Mouse (Mus musculus): Measurements from ENCODE around the gene Ttll11.

DNA sequence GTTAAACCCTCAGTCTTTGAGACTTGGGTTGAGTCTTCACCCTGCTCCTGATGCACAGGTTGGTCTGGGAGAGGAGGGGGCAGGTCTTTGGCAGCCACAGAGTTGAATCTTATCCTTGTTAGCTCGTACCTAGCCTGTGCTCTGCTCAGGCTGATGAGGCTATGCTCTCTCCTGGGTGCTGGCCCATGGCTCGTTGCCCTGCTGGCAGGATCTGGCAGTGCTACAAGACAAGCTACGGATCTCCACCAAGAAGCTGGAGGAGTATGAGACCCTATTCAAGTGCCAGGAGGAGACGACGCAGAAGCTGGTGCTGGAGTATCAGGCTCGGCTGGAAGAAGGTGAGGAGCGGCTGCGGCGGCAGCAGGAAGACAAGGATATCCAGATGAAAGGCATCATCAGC lies 256.9 kb downstream of the Ttll11 start:
- TF ChIP-seq CTCF (IDR thresholded peaks at IDR 0.05; ENCODE audit: control insufficient read depth, insufficient read depth, insufficient replicate concordance, low read depth, low read length), result no peak
- no peak for TF ChIP-seq POLR2A (IDR thresholded peaks at IDR 0.05; ENCODE audit: control insufficient read depth, low read depth, low read length)

Data from testis, adult 2 months (tissue).